Mouse (Mus musculus) ovary, adult 10 weeks (tissue): ENCODE data around the gene Kcnk4. TPM values are rescaled to one million over a fixed set of nuclear protein-coding genes. Genes with fewer than 3 reads are reported as not detected.

Source experiments
- polyA plus RNA-seq: library from polyadenylated mRNA; stranded (reverse); fragments of 350-450 nt; fragmentation: Illumina TruSeq; extraction: RNeasy Lipid Tissue Mini Kit (QIAGEN cat#74804); gene quantifications from one replicate; pipeline ENCODE4 v1.2.3, GENCODE M21; 2014

Kcnk4 gene
- polyA plus RNA-seq = not detected

DNA sequence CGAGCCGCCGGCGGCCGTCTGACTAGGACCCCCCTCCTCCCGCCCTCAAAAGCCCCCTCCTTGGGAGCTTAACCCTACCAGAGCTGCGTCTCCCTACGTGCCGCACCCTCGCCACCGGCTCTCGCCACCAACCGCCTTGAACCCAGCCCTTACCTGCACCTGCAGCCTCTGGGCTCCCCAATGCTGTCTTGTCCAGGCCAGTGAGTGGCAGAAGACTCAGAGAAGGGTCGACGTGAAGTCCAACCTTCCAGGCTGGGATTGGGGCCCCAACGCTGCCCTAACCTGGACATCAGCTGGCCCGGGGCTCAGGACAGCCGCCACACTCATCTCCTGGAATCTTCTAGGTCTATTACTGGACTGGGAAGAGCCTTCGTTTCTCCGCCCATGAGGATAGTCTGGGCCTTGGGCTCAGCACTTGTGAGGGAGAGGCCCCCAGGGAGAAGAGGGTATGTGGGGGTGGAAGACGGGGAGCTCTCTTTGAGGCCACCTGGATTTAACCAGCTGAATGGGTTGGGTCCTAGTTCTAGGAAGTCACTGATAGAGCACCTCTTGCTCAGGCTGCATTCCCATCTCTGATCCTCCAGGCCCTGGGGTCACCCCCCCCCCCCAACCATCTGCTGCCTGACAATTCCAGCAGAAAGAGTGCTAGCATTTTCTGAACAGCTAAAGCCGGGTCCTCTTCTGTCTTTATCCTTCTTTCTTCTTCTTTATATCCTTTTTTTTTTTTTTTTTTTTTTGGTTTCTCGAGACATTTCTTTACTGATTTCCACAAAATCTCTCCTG is at the start of gene Kcnk4:
Kcnk4 (minus strand) TSS at position 321 of the 783 bp plus-strand sequence.

DNA sequence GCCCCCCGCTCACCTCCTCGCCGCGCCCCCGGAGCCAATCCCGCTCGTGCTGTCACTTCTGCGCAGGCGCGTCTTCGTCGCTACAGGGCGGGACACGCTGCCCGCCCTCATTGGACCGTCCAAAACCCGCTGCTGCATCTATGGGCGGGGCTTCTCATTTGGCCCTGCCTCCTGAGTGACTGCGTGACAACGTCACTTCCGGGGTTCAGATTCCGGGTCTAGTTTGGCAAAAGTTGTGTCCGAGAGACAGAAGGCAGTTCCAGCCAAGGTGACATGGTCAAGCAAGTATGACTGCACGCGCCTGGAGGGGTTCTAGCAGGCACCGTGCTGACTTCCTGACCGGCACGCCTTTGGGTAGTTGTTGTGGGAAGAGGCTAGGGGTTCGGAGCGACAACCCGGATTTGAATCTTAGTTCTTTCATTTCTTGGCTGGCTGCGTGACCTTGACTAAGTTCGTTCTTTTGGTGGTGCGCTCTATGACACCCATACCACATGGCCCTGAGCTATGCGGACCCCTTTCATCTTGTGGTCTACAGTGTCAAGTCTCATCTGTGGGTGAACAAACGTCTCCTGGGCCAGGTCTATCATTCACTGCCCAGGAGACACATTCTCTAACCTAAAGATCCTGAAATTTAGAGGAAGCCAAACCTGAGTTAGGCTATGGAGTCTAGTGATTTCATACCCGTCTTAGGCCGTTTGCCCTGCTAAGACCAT is 46.2 kb upstream of the Kcnk4 start, which contains the start of gene Fkbp2:
Fkbp2 (minus strand) TSS at position 121 of the 713 bp plus-strand sequence.

GRCm38 (mm10) chr19:6975537-6976521 is 41.5 kb upstream of the Kcnk4 start, which contains the start of gene Plcb3:
Gene Plcb3 (minus strand): TSS chr19:6976470.

DNA sequence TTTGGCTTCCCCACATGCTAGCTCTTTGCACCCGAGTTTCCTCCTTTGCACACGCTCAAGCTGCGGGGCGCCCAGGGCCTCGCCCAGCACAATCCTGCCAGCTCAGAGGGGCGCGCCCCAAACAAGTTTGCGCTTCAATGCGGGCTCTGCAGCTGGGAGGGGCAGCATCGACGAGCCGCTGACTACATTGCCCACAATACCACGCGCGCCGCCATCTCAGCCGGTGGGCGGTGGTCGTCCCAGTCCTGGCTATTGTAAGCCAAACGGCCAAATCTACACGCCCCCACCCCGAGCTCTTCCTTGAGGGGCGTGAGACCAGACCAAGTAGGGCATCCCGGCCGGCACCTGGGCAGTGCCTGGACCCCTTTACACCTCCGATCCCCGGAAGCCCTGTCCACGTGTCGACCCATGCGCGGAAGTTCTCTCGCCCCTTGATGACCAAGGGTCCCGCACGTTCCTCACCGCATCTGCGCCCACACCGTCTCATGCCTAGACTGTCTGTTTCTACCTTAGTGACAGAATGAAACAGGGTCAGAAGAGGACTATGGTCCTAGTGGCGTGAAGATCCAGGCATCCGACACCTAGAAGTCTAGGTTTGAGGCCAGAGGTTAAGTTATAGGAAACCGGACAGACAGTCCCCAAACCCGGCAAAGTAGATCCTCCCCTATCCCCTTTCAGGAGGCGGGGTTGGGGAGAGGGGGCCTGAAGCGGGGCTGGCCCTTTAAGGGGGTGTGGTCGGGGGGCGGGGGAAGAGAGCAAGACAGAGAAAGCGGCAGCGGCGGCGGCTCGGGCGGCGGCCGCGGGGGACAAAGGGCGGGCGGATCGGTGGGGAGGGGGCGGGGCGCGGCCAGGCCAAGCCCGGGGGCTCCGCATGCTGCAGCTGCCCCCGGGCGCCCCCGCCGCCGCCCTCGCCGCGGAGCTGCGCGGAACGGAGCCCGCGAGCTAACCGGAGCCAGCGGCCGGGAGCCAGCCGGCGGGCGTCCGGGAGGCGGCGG is 40.2 kb upstream of the Kcnk4 start, which contains the start of gene Ppp1r14b:
Ppp1r14b (plus strand) TSS at position 758 of the 995 bp plus-strand sequence.

GRCm38 (mm10) chr19:6942249-6942691 is 8.0 kb upstream of the Kcnk4 start, which contains the start of gene Gpr137:
Gene Gpr137 (minus strand): TSS chr19:6942480.

DNA sequence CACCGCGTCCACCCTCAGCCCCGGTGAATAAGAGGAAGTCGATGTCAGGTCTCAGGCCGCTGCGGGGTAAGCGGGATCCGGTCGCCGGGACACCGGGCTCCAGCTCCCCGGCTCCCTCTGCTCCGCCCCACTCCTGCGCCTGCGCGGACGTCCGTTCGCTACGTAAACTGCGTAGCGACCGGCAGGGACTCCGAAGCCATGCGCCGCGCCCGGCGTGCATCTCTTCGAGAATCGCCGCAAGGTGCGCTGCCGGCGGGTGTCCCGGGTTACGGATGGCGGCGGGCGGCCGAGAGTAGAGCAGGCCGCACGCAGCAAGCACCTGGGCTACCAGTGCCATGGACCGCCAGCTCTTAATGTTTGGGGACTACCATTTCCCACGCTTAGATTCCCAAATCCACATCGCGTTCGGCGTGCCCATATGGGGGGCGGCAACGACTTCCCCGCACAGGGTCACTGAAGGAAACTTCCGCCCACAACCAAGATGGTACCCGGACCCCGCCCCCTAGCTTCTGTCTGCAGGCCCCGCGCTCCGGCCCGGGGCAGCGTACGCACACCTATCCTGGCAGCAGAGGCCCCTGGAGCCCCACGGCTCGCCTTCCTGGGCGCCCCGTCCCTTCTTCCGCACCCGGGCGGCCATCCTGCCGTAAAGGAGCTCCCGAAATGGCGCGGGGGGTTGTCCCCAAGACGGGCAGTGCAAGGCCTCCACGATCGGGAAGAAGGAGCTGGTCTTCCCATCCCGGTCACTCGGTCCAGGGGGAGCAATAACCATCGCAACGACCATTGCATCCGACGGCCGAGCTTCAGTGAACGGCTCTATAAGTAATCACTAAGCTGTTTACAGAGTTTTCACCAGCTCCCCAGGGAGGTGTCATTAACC is 7.3 kb upstream of the Kcnk4 start, which contains the start of gene Bad:
Bad (plus strand) TSS at position 490 of the 877 bp plus-strand sequence.

GRCm38 (mm10) chr19:6925307-6925573 is 9.1 kb downstream of the Kcnk4 start, which contains the start of gene Catsperz:
Gene Catsperz (minus strand): TSS chr19:6925380.

DNA sequence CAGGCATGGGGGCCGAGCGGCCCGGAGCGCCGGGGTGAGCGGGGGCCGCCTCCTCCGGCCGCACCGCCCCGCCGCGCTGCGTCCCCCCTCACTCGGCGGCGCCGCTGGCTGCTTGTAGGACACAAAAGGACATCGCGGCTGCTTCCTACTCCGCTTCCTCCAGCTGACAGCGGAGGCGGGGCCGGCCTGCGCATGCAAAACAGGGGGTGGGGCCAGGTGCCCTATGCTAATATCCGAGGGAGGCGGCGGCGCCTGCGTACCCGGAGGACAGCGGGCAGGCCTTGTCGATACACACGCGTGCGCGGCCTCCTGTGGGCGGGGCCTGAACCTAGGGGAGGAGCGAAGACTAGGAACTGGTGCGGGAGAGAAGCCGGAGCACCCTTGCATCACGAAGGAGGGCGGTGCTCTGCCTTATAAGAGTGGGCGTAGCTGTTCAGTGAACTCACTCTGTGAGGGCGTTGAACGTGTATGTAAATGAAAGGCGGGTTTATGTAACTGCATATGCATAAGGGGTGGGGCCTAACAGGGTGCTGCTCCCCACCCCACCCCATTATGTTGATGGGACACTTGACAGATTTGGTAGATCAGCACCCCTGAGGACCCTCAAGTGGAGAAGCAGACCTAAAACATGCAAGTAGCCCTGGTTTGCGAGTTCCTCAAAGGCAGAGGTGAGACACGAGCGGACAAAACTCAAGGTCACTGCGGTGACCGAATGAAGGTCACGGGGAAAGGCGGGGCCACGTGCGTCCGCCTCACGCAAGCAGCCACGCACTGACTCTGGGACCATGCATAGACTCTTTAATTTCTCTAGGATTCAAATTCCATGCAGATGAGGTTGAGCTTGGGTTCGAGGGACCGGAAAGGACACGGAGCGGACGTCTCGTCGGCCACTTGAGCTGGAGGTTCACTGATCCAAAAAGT is 12.4 kb downstream of the Kcnk4 start, which contains the start of gene Esrra:
Esrra (minus strand) TSS at position 167 of the 921 bp plus-strand sequence.

GRCm38 (mm10) chr19:6909507-6910289 is 24.6 kb downstream of the Kcnk4 start, which contains the start of the genes Trmt112 and Prdx5:
Gene Trmt112 (plus strand): TSS chr19:6909698.
Gene Prdx5 (minus strand): TSS chr19:6910106.

Other genes starting within 250 kb of the Kcnk4 start
- gene Rps6ka4, start 93.9 kb downstream of the Kcnk4 start, polyA plus RNA-seq = not detected
- not detected for gene Ccdc88b, start 76.3 kb downstream of the Kcnk4 start, polyA plus RNA-seq
- 26.0 TPM for gene Trmt112, start 24.8 kb downstream of the Kcnk4 start, polyA plus RNA-seq
- gene Prdx5, start 24.4 kb downstream of the Kcnk4 start, polyA plus RNA-seq = 12.0 TPM
- gene Esrra, start 12.7 kb downstream of the Kcnk4 start, polyA plus RNA-seq = 0.83 TPM
- not detected for gene Catsperz, start 9.1 kb downstream of the Kcnk4 start, polyA plus RNA-seq
- 0.71 TPM for gene Bad, start 7.3 kb upstream of the Kcnk4 start, polyA plus RNA-seq
- not detected for gene Gpr137, start 8.0 kb upstream of the Kcnk4 start, polyA plus RNA-seq
- gene Ppp1r14b, start 40.5 kb upstream of the Kcnk4 start, polyA plus RNA-seq = 8.7 TPM
- gene Plcb3, start 42.0 kb upstream of the Kcnk4 start, polyA plus RNA-seq = 4.2 TPM
- gene Fkbp2, start 46.0 kb upstream of the Kcnk4 start, polyA plus RNA-seq = 12.2 TPM
- 10.9 TPM for gene Vegfb, start 53.1 kb upstream of the Kcnk4 start, polyA plus RNA-seq
- gene Dnajc4, start 58.1 kb upstream of the Kcnk4 start, polyA plus RNA-seq = not detected
- not detected for gene Nudt22, start 61.6 kb upstream of the Kcnk4 start, polyA plus RNA-seq
- gene Trpt1, start 61.6 kb upstream of the Kcnk4 start, polyA plus RNA-seq = not detected
- gene Fermt3, start 85.0 kb upstream of the Kcnk4 start, polyA plus RNA-seq = not detected
- 74.7 TPM for gene Stip1, start 105.5 kb upstream of the Kcnk4 start, polyA plus RNA-seq
- gene Macrod1, start 122.3 kb upstream of the Kcnk4 start, polyA plus RNA-seq = 1.4 TPM
- 2.1 TPM for gene Flrt1, start 171.2 kb upstream of the Kcnk4 start, polyA plus RNA-seq